Mouse (Mus musculus): Measurements from ENCODE around the gene Wdr62.

DNA sequence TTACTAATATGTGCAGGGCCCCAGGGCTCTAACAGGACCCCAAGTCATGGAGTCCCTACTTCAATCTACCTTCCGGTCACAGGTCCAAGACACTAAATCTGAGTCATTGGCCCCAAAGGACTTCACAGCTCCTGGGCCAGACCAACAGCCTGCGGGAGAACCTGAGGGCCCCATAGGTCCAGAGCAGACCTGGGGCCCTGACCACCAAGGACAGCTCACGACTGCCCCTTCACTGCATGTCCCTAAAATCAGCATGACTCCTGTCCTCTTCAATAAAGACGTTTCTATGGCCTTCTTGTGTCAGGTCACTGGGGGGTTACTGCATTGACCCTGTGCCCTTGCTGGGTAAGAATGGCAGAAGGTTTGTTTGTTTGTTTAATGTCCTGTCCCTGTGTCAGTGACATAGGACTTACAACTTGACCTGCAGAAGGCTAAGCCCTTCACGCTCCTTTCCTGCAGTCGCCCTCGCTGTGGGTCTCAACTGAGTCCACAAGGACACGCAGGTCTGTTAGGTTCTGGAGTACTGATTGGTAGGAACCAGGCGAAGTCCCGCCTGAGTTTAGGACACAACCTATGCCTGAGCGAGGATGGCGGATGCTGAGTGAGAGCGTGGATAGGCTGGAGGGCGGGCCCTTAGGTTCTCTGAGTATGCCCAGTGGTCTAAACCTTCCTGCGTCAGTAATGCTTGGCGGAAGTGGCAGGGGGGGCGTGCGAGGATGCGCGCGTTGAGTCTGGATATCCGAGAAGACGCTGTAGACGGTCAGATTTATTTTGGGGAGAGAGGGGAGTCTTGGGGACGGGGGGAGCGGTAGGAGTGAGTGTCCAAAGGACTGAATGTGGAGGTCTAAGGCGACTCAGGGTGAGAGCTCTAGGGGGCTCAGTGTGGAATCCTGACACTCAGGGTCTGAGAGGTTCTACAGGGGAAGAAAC, 28.1 kb upstream of the Wdr62 start, which contains the start of gene Alkbh6:
- TF ChIP-seq CTCF (IDR thresholded peaks at IDR 0.05; ENCODE audit: low read depth) (no peak), EP300 (IDR thresholded peaks at IDR 0.05; ENCODE audit: low read depth) (no peak)
